Mouse (Mus musculus) gonadal fat pad, adult 2 months (tissue): ENCODE data around the gene Fermt2. TPM values are rescaled to one million over a fixed set of nuclear protein-coding genes. Genes with fewer than 3 reads are reported as not detected.

Source experiments
- DNase-seq: peaks from one replicate; pipeline ENCODE4 v3.0.0-alpha.2; 2012; ENCODE audit warnings: low read depth
- polyA plus RNA-seq: library from polyadenylated mRNA; depleted of rRNA; stranded (reverse); fragments of >200 nt; gene quantifications from 2 replicates; pipeline ENCODE4 v1.2.3, GENCODE M21; 2012; rRNA removed

Fermt2 gene
- polyA plus RNA-seq, 1 experiment, result 65.2 TPM

DNA sequence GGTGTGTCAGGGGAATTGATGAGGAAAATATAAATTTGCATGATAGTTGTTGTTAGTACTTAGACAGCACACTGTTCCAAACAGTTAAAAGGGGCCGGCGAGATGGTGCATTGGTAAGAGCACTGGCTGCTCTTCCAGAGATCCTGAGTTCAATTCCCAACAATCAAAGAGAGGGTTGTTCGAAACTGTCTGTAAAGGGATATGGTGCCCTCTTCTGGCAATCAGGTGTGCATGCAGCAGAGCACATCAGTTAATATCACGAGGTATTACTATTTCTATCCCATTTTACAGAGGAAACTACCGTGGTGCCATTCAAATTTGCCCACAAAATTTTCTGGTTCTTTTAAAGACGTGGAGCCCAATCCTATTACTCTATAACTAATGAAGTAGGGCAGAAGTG lies 95.7 kb downstream of the Fermt2 start:
- DNase-seq, result no peak

DNA sequence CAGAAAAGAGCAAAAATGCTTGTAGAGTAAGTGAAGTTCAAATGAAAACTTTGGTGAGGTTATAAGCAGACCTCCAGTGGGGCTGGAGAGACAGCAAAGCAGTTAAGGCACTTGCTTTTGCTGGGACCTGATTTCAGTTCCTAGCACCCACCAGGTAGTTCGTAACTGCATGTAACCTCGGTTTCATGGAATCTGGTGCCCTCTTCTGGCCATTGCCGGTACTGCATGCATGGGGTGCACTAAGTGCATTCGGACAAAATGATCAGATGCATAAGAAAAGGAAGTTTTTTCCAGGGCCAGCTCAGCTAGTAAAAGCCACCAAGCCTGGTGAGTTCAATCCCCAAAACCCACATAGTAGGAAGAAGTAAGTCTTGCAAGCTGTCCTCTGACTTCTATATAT lies 97.9 kb downstream of the Fermt2 start:
- DNase-seq, result no peak

GRCm38 (mm10) chr14:45430066-45430842 lies 99.7 kb downstream of the Fermt2 start:
- no peak for DNase-seq

DNA sequence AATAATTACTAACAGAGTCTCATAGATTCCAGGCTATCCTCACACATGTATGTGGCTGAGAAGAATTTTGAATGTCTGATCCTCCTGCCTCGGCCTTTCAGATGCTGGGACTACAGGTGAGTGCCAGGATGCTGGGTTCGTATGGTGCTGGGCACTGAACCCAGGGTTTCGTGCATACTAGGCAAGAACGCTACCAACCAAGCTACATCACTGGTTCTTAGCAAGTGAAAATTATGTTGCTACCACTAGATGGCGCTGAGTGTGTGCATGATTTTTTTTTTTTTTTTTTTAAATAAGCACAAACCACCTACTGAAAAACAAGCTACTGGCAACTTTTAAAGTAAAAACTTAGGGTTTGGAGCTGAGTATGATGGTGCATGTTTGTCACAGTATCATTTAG lies 106.7 kb downstream of the Fermt2 start:
- no peak for DNase-seq

- no peak for DNase-seq
Measured at GRCm38 (mm10) chr14:45422371-45422770, 107.5 kb downstream of the Fermt2 start.

DNA sequence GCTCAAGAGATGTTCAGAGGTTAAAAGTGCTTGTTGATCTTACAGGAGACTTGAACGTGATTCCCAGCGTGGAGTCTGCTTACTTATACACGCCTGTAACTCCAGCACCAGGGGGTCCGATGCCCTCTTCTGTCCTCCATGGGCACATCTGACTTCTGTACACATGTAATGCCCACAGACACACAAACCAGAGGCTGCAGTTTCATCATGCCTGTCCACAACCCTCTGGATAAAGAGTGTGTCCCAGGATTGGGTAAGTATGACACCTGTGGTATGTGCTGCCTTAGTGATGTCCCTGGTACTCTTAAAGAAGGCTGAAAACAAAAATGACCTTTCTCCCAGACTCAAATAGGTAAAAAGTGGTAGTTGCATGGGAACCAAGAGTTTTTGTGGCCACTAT lies 110.6 kb downstream of the Fermt2 start:
- DNase-seq, result no peak

- no peak for DNase-seq
Measured at GRCm38 (mm10) chr14:45418553-45418952, 111.4 kb downstream of the Fermt2 start.

DNA sequence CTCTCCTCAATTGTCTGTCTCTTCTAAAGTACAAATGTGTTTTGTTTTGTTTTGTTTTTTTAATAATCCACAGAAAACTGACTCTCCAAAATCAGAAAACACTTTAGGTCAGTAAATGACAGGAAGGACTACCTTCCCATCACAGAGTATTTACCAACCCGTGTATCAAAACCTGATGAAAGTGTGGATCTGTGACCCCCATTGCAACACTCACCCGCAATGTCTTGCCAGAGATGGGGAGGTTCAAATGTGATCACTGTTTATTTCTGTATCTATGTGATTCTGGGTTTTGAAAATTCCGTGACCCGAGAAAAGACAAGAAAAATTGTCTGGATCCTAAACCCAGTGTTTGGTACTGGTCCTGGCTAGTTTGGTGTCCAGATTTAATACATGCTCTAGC lies 113.7 kb downstream of the Fermt2 start:
- no peak for DNase-seq

Other genes starting within 250 kb of the Fermt2 start
- gene Ero1l, start 211.3 kb downstream of the Fermt2 start, polyA plus RNA-seq, result 10.1 and 10.8 TPM in 2 replicates
- gene Psmc6, start 200.3 kb downstream of the Fermt2 start, polyA plus RNA-seq, result 29.3 and 35.1 TPM in 2 replicates
- 2.7 and 4.4 TPM in 2 replicates for gene Styx, start 179.0 kb downstream of the Fermt2 start, polyA plus RNA-seq
- gene Gnpnat1, start 125.2 kb downstream of the Fermt2 start, polyA plus RNA-seq, result 6.6 and 6.8 TPM in 2 replicates
- gene Ddhd1, start 128.0 kb upstream of the Fermt2 start, polyA plus RNA-seq, result 14.9 and 17.4 TPM in 2 replicates